Mouse (Mus musculus) heart, postnatal 0 days (tissue): ENCODE measurements around the gene Tmem54.

Experiments
- CTCF ChIP-seq: IDR thresholded peaks from 2 replicates; pipeline ENCODE4 v1.5.1; 2016; ENCODE audit warnings: antibody characterized with exemption, control low read depth, low read depth
- EP300 ChIP-seq: IDR thresholded peaks from 2 replicates; pipeline ENCODE4 v1.6.1; 2016; ENCODE audit warnings: antibody characterized with exemption, low read depth

GRCm38 (mm10) chr4:129095276-129095675 lies 10.1 kb upstream of the Tmem54 start:
- TF ChIP-seq CTCF: no peak
- TF ChIP-seq EP300: no peak
